Mouse (Mus musculus): ENCODE measurements at regions not wholly inside any gene's neighbourhood (a gene's known extent, or its start where the extent isn't known, plus 50 kb on each side); places are given as distances from the start of the nearest gene placed in this dataset.

DNA sequence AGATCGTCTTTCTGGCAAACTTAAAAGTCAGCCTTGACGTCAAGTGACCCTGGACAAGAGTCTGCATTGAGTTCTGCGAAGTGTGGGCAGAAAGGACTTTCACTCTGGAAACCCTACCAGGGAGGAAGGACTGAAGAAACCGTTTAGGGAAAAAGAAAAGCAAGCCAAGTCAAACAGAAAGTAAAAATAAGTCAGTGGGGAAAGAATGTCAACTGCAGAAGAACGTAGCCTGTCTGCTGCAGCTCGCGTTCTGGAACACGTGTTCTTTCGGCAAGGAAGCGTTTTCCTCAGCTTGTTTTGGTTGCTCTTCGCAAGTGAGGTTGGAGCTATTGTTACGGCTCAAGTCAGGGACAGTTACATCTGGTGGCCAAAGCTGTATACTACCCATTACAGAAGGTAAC, 147.1 kb upstream of the Klf6 start:
- no peaks in the 10 kb centered on the region for H3K36me3 ChIP-seq
- 36% methylated on average over 12 of the region's 12 CpGs for WGBS
- H3K27ac ChIP-seq: peak overlapping the region; percentile 81
- H3K27me3 ChIP-seq (replicated peaks): no peaks in the 10 kb centered on the region
- no peak for ATAC-seq (ENCODE audit: insufficient read depth, low FRiP score, low read depth)
- H3K4me1 ChIP-seq: no peaks in the 10 kb centered on the region
- no peak overlapping the region for H3K9ac ChIP-seq
- H3K9me3 ChIP-seq: no peaks in the 10 kb centered on the region
- H3K4me3 ChIP-seq (replicated peaks): peak overlapping the region; percentile 18
- peak overlapping the region; percentile 46 for H3K4me2 ChIP-seq

DNA sequence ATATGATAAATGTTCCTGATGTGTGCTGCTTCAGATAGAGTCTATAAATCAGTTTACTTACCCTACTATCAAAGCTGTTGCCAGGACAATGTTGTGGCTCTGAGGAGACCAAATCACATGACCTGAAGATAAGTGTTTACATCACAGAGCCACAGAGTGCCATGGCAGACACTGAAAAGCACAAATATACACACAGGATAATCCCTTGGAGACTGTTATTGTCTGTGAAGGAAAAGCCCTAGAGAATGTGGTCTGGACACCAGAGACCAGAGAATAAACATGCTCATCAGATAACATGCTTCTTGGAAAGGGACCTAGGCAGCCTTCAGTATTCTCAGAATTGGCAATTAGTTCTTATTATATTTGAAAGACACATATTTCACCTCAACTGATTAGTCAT, 146.5 kb upstream of the Klf6 start:
- Histone ChIP-seq H3K4me3 (replicated peaks) (no peak overlapping the region), H3K27me3 (replicated peaks) (no peaks in the 10 kb centered on the region), H3K9me3 (no peaks in the 10 kb centered on the region), H3K4me2 (peak overlapping the region; percentile 46), H3K27ac (peak overlapping the region; percentile 81; the same call in 1 of the 2 replicates), H3K4me1 (no peaks in the 10 kb centered on the region), H3K36me3 (no peaks in the 10 kb centered on the region), H3K9ac (no peak overlapping the region)
- no peak for ATAC-seq (ENCODE audit: insufficient read depth, low FRiP score, low read depth)

DNA sequence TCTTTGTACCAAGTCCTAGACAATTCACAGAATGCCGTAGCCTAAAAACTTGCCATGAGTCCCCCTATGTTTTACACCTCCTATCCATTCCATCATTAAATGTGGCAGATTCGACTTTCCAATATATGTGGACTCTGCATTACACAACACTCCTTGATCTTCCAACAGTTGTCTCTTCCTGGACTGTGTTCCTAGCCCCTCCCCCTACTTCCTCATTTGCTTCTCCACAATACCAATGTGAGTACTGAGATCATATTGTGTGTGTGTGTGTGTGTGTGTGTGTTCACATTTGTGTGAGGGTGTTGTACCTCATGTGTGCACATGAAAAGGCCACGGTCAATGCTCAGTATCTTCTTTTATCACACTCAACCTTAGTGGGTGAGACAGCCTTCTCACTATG, 144.5 kb upstream of the Klf6 start:
- no peak for ATAC-seq (ENCODE audit: insufficient read depth, low FRiP score, low read depth)
- no peak overlapping the region for H3K27ac ChIP-seq
- WGBS: 86% methylated on average over 3 of the region's 3 CpGs

DNA sequence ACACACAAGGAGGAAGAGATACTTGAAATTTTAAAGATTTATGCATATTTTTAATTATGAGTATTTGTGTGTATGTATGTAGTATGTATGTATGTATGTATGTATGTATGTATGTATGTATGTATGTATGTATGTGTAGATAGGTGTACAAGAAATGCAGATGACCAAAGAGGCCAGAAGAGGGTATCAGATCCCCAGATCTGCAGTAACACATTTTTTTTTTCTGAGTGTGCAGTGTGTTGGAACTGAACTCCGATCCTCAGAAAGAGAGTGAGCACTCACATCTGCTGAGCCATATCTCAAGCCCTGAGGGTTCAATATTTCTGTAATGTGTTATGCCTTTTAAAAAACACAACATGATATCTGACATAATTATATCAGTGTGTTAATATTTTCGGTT, 138.0 kb upstream of the Klf6 start:
- Histone ChIP-seq H3K4me1 (no peaks in the 10 kb centered on the region), H3K4me3 (replicated peaks) (no peak overlapping the region), H3K9ac (no peak overlapping the region), H3K36me3 (no peaks in the 10 kb centered on the region), H3K27me3 (replicated peaks) (no peaks in the 10 kb centered on the region), H3K9me3 (no peaks in the 10 kb centered on the region), H3K4me2 (no peak overlapping the region), H3K27ac (no peak overlapping the region)
- ATAC-seq (ENCODE audit: insufficient read depth, low FRiP score, low read depth): no peak
- 89% methylated on average over 2 of the region's 2 CpGs for WGBS

More for the DNA sequence above, 144.5 kb upstream of the Klf6 start:
- Histone ChIP-seq H3K9ac (no peak overlapping the region), H3K4me2 (no peak overlapping the region), H3K27me3 (replicated peaks) (no peaks in the 10 kb centered on the region), H3K36me3 (no peaks in the 10 kb centered on the region), H3K4me3 (replicated peaks) (no peak overlapping the region), H3K4me1 (no peaks in the 10 kb centered on the region), H3K9me3 (no peaks in the 10 kb centered on the region)

DNA sequence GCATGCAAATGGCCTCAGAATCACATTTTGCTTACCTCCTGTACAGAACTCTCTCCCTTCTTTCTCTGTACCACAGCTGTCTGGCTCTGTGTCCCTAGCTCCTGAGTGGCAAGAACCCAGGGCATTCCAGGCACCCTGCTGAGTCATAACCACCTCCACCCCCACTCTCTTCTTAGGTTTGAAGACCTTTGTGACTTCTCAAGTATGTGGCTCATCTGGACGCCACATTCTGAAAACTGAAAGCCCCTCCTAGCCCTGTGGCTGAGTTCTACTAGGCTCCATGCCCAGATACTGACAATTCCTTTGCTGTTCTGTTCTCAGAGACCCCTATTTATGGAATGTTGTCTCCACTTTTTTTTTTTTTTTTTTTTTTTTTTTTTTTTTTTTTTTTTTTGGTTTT, 136.9 kb upstream of the Klf6 start:
- Histone ChIP-seq H3K36me3 (no peaks in the 10 kb centered on the region), H3K9ac (no peak overlapping the region), H3K27me3 (replicated peaks) (no peaks in the 10 kb centered on the region), H3K9me3 (no peaks in the 10 kb centered on the region), H3K27ac (no peak overlapping the region), H3K4me3 (replicated peaks) (no peak overlapping the region), H3K4me2 (no peak overlapping the region), H3K4me1 (no peaks in the 10 kb centered on the region)
- WGBS: 76% methylated on average over 1 of the region's 1 CpGs
- ATAC-seq (ENCODE audit: insufficient read depth, low FRiP score, low read depth): no peak

DNA sequence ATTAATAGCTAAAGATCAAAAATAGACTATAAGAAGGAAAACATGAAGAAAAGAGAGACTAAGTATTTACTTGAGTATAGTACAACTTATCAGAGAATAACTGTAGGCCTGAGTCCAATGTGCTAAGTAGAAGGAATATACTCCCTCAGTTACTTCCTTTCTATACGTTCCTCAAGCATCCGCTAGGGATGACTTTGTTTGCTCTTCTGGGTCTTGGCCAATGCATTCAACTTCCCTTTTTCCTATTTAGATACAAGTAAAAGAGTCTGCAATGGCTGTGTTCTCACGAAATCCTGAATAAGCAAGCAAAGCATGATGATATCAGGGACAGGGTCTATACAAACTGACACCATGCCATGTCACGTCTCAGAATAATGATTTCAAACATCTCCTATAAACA, 135.3 kb upstream of the Klf6 start:
- H3K27me3 ChIP-seq (replicated peaks): no peaks in the 10 kb centered on the region
- no peaks in the 10 kb centered on the region for H3K9me3 ChIP-seq
- H3K4me2 ChIP-seq: no peak overlapping the region
- no peak overlapping the region for H3K27ac ChIP-seq
- no peak for ATAC-seq (ENCODE audit: insufficient read depth, low FRiP score, low read depth)
- H3K9ac ChIP-seq: no peak overlapping the region
- WGBS: 67% methylated on average over 4 of the region's 4 CpGs
- H3K4me1 ChIP-seq: no peaks in the 10 kb centered on the region
- no peak overlapping the region for H3K4me3 ChIP-seq (replicated peaks)
- no peaks in the 10 kb centered on the region for H3K36me3 ChIP-seq

DNA sequence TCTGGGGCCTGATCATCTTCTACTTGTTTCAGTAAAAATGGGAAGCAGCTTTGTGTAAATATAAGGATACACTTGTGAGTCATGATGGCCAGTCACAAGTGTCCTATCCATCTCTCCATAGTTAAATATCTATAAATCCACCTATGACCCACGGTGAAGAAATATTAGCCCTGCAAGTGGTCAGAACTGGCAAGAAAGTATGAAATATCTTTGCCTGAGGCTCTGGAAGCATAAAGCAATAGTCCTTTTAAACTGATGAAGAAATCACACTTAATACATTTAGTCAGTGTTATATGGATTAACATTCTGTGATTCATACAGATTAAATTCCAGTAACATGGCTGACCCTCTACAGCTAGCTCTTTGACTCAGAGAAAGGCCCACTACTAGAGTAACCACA, 134.8 kb upstream of the Klf6 start:
- H3K27ac ChIP-seq: no peak overlapping the region
- no peaks in the 10 kb centered on the region for H3K9me3 ChIP-seq
- WGBS: 73% methylated on average over 1 of the region's 1 CpGs
- H3K9ac ChIP-seq: no peak overlapping the region
- H3K4me1 ChIP-seq: no peaks in the 10 kb centered on the region
- ATAC-seq (ENCODE audit: insufficient read depth, low FRiP score, low read depth): no peak
- H3K36me3 ChIP-seq: no peaks in the 10 kb centered on the region
- H3K4me3 ChIP-seq (replicated peaks): no peak overlapping the region
- no peak overlapping the region for H3K4me2 ChIP-seq
- no peaks in the 10 kb centered on the region for H3K27me3 ChIP-seq (replicated peaks)

DNA sequence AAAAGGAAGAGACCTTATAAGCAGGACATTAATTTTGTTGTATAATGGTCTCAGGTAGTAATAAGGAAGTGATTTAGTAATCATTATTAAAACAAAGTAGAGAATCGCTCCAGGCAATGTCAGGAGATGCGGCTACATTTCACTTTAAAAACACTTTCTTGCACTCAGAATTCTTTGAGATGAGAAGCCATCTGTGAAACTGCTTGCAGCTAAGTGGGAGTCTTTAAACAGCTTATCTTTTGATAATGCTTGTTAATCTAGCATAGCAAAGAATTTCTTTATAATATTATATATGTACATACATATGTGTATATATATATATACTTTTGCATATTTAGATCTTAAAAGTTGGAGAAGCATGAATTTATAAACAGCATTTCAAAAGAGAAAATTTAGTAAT, 133.1 kb upstream of the Klf6 start:
- 90% methylated on average over 2 of the region's 2 CpGs for WGBS
- Histone ChIP-seq H3K36me3 (no peaks in the 10 kb centered on the region), H3K4me2 (no peak overlapping the region), H3K27ac (no peak overlapping the region), H3K4me3 (replicated peaks) (no peak overlapping the region), H3K4me1 (no peaks in the 10 kb centered on the region), H3K9me3 (no peaks in the 10 kb centered on the region), H3K27me3 (replicated peaks) (no peaks in the 10 kb centered on the region), H3K9ac (no peak overlapping the region)
- ATAC-seq (ENCODE audit: insufficient read depth, low FRiP score, low read depth): no peak

DNA sequence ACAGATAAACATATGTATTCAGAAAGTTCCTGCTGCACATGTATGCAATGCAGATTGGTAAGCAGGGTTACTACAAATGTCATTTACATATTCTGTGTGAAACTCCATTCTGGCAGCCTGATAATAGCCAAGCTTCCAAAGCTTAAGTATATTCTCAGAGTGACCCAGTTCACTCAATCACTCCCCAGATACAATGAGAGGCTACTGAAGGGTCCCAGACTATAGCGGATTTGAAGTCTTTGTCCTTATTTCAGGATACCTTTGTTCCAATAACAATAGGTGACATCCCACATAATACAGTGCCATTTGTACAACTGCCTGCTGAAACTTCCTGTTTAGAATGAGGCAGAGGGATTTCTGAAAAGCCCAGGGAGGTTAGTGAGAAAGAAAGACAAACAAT, 132.5 kb upstream of the Klf6 start:
- ATAC-seq (ENCODE audit: insufficient read depth, low FRiP score, low read depth): no peak
- no peak overlapping the region for H3K9ac ChIP-seq
- no peak overlapping the region for H3K4me3 ChIP-seq (replicated peaks)
- no peaks in the 10 kb centered on the region for H3K36me3 ChIP-seq
- H3K4me1 ChIP-seq: no peaks in the 10 kb centered on the region
- H3K27ac ChIP-seq: no peak overlapping the region
- H3K9me3 ChIP-seq: no peaks in the 10 kb centered on the region
- no peak overlapping the region for H3K4me2 ChIP-seq
- 84% methylated on average over 1 of the region's 1 CpGs for WGBS
- H3K27me3 ChIP-seq (replicated peaks): no peaks in the 10 kb centered on the region

DNA sequence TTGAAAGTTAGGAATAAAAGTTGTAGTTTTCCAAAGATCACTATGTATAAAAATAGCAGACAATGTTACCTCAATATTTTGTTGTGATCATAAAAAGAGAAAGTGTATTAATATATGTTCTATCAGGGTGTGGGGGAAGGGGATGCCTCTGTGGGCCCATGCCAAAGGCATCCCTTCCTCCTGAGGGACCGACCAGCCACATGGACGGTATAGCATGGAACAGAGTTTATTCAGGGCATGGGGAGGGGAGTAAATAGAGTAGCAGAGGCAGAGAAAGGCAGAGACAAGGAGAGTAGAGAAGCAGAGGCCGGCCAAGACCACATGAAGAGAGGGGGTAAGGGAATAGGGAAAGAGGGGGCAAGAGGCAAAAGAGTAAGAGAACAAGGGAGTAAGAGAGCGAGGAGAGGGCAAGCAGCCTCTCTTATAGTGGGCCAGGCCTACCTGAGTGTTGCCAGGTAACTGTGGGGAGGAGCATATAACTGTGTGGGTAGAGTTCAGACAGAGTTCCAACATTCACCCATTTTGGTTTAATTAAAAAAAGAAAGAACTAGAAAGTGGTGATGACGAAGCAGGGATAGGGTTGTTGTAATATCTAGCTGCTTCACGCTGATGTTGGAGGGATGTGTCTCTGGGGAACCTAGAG, 131.7 kb upstream of the Klf6 start:
- no peak for ATAC-seq (ENCODE audit: insufficient read depth, low FRiP score, low read depth)
- H3K9ac ChIP-seq: no peak overlapping the region
- no peak overlapping the region for H3K4me3 ChIP-seq (replicated peaks)
- 78% methylated on average over 6 of the region's 6 CpGs for WGBS
- H3K4me2 ChIP-seq: no peak overlapping the region
- no peak overlapping the region for H3K27ac ChIP-seq
- no peaks in the 10 kb centered on the region for H3K36me3 ChIP-seq
- H3K27me3 ChIP-seq (replicated peaks): no peaks in the 10 kb centered on the region
- H3K4me1 ChIP-seq: no peaks in the 10 kb centered on the region
- no peaks in the 10 kb centered on the region for H3K9me3 ChIP-seq

DNA sequence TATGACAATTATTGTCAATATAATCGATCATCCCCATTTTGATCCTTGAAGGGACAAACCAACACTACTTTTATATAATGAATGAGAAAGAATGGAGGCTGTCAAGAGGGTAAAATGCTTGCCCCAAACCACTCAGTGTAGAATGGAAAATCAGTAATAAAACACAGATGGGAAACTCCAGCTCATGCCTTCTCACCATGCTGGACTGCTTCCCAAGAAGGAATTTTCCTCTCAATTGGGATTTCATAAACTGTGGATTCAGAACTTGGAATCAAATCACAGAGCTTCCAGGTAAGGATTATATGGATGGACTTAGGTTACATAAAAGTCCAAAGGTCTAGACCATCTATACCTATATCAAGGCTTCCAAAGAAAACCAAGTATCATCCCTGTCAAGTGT, 129.1 kb upstream of the Klf6 start:
- H3K9me3 ChIP-seq: no peaks in the 10 kb centered on the region
- no peaks in the 10 kb centered on the region for H3K36me3 ChIP-seq
- no peak overlapping the region for H3K4me3 ChIP-seq (replicated peaks)
- no peak for ATAC-seq (ENCODE audit: insufficient read depth, low FRiP score, low read depth)
- no peak overlapping the region for H3K4me2 ChIP-seq
- no peak overlapping the region for H3K9ac ChIP-seq
- WGBS: 88% methylated on average over 1 of the region's 1 CpGs
- no peak overlapping the region for H3K27ac ChIP-seq
- H3K27me3 ChIP-seq (replicated peaks): no peaks in the 10 kb centered on the region
- H3K4me1 ChIP-seq: no peaks in the 10 kb centered on the region

DNA sequence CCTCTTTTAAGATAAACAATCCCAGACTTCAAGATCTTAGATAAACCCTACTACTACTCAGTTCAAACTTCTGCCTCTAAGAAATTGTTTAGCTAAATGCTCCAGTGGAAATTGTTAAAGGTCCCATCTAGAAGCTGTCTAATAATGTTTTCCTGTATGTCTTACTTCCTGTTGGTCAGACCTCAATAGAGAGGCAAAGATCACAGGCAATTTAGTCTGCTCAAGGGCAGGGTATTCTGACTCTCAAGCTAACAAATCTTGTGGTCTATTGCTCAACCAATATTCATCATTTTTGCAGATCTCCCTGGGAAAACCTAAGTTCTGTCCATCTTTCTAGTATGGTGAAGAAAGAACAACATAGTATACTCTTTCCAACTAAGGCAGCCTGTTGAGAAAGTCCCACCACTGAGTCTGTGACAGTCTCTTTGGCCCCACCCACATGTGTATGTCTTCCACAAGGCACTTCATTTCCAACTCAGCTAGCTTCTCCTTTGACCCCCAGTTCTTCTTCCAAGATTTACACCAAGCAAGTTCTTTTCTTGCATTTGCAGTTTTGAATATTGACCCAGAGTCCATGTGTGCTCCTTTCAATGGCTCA, 126.2 kb upstream of the Klf6 start:
- no peaks in the 10 kb centered on the region for H3K4me1 ChIP-seq
- H3K36me3 ChIP-seq: no peaks in the 10 kb centered on the region
- no peak for ATAC-seq (ENCODE audit: insufficient read depth, low FRiP score, low read depth)
- no peak overlapping the region for H3K27ac ChIP-seq
- no peak overlapping the region for H3K4me2 ChIP-seq
- H3K27me3 ChIP-seq (replicated peaks): no peaks in the 10 kb centered on the region
- no peaks in the 10 kb centered on the region for H3K9me3 ChIP-seq
- no peak overlapping the region for H3K4me3 ChIP-seq (replicated peaks)
- H3K9ac ChIP-seq: no peak overlapping the region

DNA sequence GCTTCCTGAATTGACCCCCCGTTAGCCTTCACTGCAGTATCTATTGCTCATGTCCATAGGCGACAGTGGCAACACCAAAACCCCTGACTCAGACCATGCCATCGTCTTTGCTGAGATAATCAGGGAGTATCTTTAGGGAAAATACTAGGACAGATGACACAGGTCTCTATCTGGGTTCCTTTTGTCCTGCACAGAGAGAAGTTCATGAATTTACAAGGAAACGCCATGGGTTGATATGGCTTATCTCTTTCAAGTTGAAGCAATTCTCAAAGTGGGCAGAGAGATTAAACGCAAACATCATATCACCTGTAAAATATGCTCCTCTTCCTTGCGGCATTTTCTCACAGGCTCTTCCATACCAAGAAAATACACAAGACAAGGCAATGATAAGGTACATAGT, 124.8 kb upstream of the Klf6 start:
- no peak overlapping the region for H3K4me2 ChIP-seq
- no peak for ATAC-seq (ENCODE audit: insufficient read depth, low FRiP score, low read depth)
- no peaks in the 10 kb centered on the region for H3K27me3 ChIP-seq (replicated peaks)
- H3K9me3 ChIP-seq: no peaks in the 10 kb centered on the region
- H3K36me3 ChIP-seq: no peaks in the 10 kb centered on the region
- no peak overlapping the region for H3K27ac ChIP-seq
- H3K4me1 ChIP-seq: no peaks in the 10 kb centered on the region
- no peak overlapping the region for H3K4me3 ChIP-seq (replicated peaks)
- 84% methylated on average over 6 of the region's 6 CpGs for WGBS
- H3K9ac ChIP-seq: no peak overlapping the region
